Mouse (Mus musculus) heart, embryonic 14.5 days (tissue): Measurements from ENCODE around the gene Aars2. TPM values are rescaled to one million over a fixed set of nuclear protein-coding genes. Genes with fewer than 3 reads are reported as not detected.

ENCODE experiments used
- ATAC-seq: fragments of 200-750 bp; cut with Nextera tagmentation; 2 replicates; pipeline ENCODE4 v1.8.0; 2017; ENCODE audit warnings: low read depth, moderate TSS enrichment; ENCODE audit not compliant: insufficient number of reproducible peaks, insufficient read depth, low FRiP score
- H3K27ac ChIP-seq, 2 experiments: fragments of 200-500 bp in 1 of 2; fragments of 300-500 bp in 1 of 2; sonication (generic) in 1 of 2; replicated peaks in 1 of 2; 2 replicates each; pipeline ENCODE4 v1.5.1; 2012 to 2014; ENCODE audit warnings: low read depth in 2 of 2, low read length in 2 of 2, control low read depth in 1 of 2, mild to moderate bottlenecking in 1 of 2, mixed read lengths in 1 of 2; ENCODE audit not compliant: control insufficient read depth in 1 of 2, insufficient read depth in 1 of 2
- H3K27me3 ChIP-seq: fragments of 300-500 bp; sonication (generic); 2 replicates; pipeline ENCODE4 v1.6.1; 2014; ENCODE audit warnings: mild to moderate bottlenecking, low read length, control low read depth; ENCODE audit not compliant: control insufficient read depth, insufficient read depth
- H3K36me3 ChIP-seq: fragments of 300-500 bp; sonication (generic); 2 replicates; pipeline ENCODE4 v1.6.1; 2014; ENCODE audit warnings: mild to moderate bottlenecking, control low read depth, low read length, mixed read lengths; ENCODE audit not compliant: control insufficient read depth, insufficient read depth
- H3K4me1 ChIP-seq, 2 experiments: fragments of 200-500 bp in 1 of 2; fragments of 300-500 bp in 1 of 2; sonication (generic) in 1 of 2; 2 replicates each; pipeline ENCODE4 v1.6.1; 2012 to 2014; ENCODE audit warnings: low read length in 2 of 2, control low read depth in 1 of 2, mixed read lengths in 1 of 2; ENCODE audit not compliant: control insufficient read depth in 2 of 2, insufficient read depth in 2 of 2
- H3K4me2 ChIP-seq: fragments of 300-500 bp; sonication (generic); 2 replicates; pipeline ENCODE4 v1.6.1; 2014; ENCODE audit warnings: mild to moderate bottlenecking, low read length
- H3K4me3 ChIP-seq, 2 experiments: fragments of 200-500 bp in 1 of 2; fragments of 300-500 bp in 1 of 2; sonication (generic) in 1 of 2; 2 replicates each; pipeline ENCODE4 v1.5.1; 2012 to 2014; ENCODE audit warnings: low read length in 2 of 2, mild to moderate bottlenecking in 2 of 2, control low read depth in 1 of 2, low read depth in 1 of 2, moderate library complexity in 1 of 2; ENCODE audit not compliant: control insufficient read depth in 1 of 2, insufficient read depth in 1 of 2
- H3K9ac ChIP-seq: fragments of 300-500 bp; sonication (generic); 2 replicates; pipeline ENCODE4 v1.6.1; 2014; ENCODE audit warnings: mild to moderate bottlenecking, low read length
- H3K9me3 ChIP-seq: fragments of 300-500 bp; sonication (generic); 2 replicates; pipeline ENCODE4 v1.6.1; 2016; ENCODE audit warnings: low read length, control low read depth; ENCODE audit not compliant: control insufficient read depth
- WGBS: fragments of 180-500 bp; shearing (Covaris S2); extraction: QIAGEN DNeasy Blood & Tissue Kit; methylation state at CpG from one replicate; pipeline ENCODE4 v1.1.7; 2014; 5-methylcytosine and 5-hydroxymethylcytosine counted together
- polyA plus RNA-seq: library from polyadenylated mRNA; unstranded; fragments of >200 nt; fragmentation: Nextera tagmentation; extraction: Ambion mirVana; gene quantifications from 2 replicates; pipeline ENCODE4 v1.2.1, GENCODE M21; 2014

Gene Aars2
- polyA plus RNA-seq, 1 experiment from 2014 or later: 15.3 TPM

- Histone ChIP-seq H3K9ac (no peak overlapping the region), H3K9me3 (no peaks in the 10 kb centered on the region), H3K27me3 (peaks cover 26% of the 10 kb centered on the region), H3K4me3 (no peak overlapping the region), H3K4me2 (no peak overlapping the region), H3K4me1 (peaks cover 18 to 31% of the 10 kb centered on the region in 2 experiments), H3K27ac (no peak overlapping the region), H3K36me3 (peaks cover 6% of the 10 kb centered on the region; the same call in 1 of the 2 replicates)
- no peak for ATAC-seq
- WGBS: 77% methylated on average over 4 of the region's 4 CpGs
Measured at GRCm38 (mm10) chr17:45524961-45525360, 18.3 kb downstream of the Aars2 start.

GRCm38 (mm10) chr17:45526571-45526970 lies 19.9 kb downstream of the Aars2 start:
- no peaks in the 10 kb centered on the region for H3K36me3 ChIP-seq
- H3K4me1 ChIP-seq: peaks cover 15 to 24% of the 10 kb centered on the region in 2 experiments
- H3K27me3 ChIP-seq: peaks cover 41% of the 10 kb centered on the region
- no peaks in the 10 kb centered on the region for H3K9me3 ChIP-seq
- peak; percentile 30; the same call in 1 of the 2 replicates for ATAC-seq
- H3K4me3 ChIP-seq: no peak overlapping the region
- no peak overlapping the region for H3K27ac ChIP-seq
- H3K9ac ChIP-seq: no peak overlapping the region
- H3K4me2 ChIP-seq: 0 out of 2 replicates have a peak overlapping the region, but pooled peaks have one; percentile 21
- 19% methylated on average over 5 of the region's 5 CpGs for WGBS

- Histone ChIP-seq H3K4me1 (peaks cover 2 to 7% of the 10 kb centered on the region in 2 experiments; a peak in 3 of 4 replicates), H3K4me3 (no peak overlapping the region), H3K36me3 (no peaks in the 10 kb centered on the region), H3K27ac (no peak overlapping the region), H3K27me3 (peaks cover 59% of the 10 kb centered on the region), H3K9me3 (no peaks in the 10 kb centered on the region), H3K9ac (no peak overlapping the region), H3K4me2 (no peak overlapping the region)
- 40% methylated on average over 13 of the region's 13 CpGs for WGBS
- ATAC-seq: no peak
Measured at GRCm38 (mm10) chr17:45530346-45530782, 23.7 kb downstream of the Aars2 start.

- H3K27me3 ChIP-seq: peaks cover 77% of the 10 kb centered on the region
- H3K36me3 ChIP-seq: no peaks in the 10 kb centered on the region
- no peak for ATAC-seq
- H3K9ac ChIP-seq: no peak overlapping the region
- H3K4me1 ChIP-seq: no peaks in the 10 kb centered on the region
- no peak overlapping the region for H3K4me3 ChIP-seq
- H3K9me3 ChIP-seq: no peaks in the 10 kb centered on the region
- no peak overlapping the region for H3K27ac ChIP-seq
- WGBS: 45% methylated on average over 15 of the region's 15 CpGs
- H3K4me2 ChIP-seq: no peak overlapping the region
Measured at GRCm38 (mm10) chr17:45532896-45533295, 26.3 kb downstream of the Aars2 start.

- no peaks in the 10 kb centered on the region for H3K4me1 ChIP-seq
- no peaks in the 10 kb centered on the region for H3K9me3 ChIP-seq
- H3K27me3 ChIP-seq: peaks cover 85% of the 10 kb centered on the region
- no peak for ATAC-seq
- no peak overlapping the region for H3K9ac ChIP-seq
- no peak overlapping the region for H3K4me3 ChIP-seq
- H3K36me3 ChIP-seq: no peaks in the 10 kb centered on the region
- H3K4me2 ChIP-seq: no peak overlapping the region
- no peak overlapping the region for H3K27ac ChIP-seq
- WGBS: 15% methylated on average over 5 of the region's 5 CpGs
Measured at GRCm38 (mm10) chr17:45536264-45536663, 29.6 kb downstream of the Aars2 start.

- Histone ChIP-seq H3K27ac (no peak overlapping the region), H3K27me3 (peaks cover 89% of the 10 kb centered on the region), H3K36me3 (no peaks in the 10 kb centered on the region), H3K9me3 (no peaks in the 10 kb centered on the region), H3K4me3 (no peak overlapping the region), H3K4me1 (no peaks in the 10 kb centered on the region), H3K9ac (no peak overlapping the region), H3K4me2 (no peak overlapping the region)
- no peak for ATAC-seq
- WGBS: 50% methylated on average over 4 of the region's 4 CpGs
Measured at GRCm38 (mm10) chr17:45538394-45538793, 31.8 kb downstream of the Aars2 start.

- Histone ChIP-seq H3K9ac (no peak overlapping the region), H3K4me1 (peaks cover 0 to 5% of the 10 kb centered on the region in 2 experiments; a peak in 2 of 4 replicates), H3K4me2 (no peak overlapping the region), H3K27me3 (peaks cover 94% of the 10 kb centered on the region), H3K27ac (no peak overlapping the region), H3K36me3 (no peaks in the 10 kb centered on the region), H3K4me3 (no peak overlapping the region), H3K9me3 (no peaks in the 10 kb centered on the region)
- no peak for ATAC-seq
- 64% methylated on average over 21 of the region's 21 CpGs for WGBS
Measured at GRCm38 (mm10) chr17:45539664-45540063, 33.0 kb downstream of the Aars2 start.

- Histone ChIP-seq H3K4me3 (no peak overlapping the region), H3K27me3 (peaks cover 98% of the 10 kb centered on the region), H3K27ac (no peak overlapping the region), H3K4me1 (peaks cover 0 to 14% of the 10 kb centered on the region in 2 experiments; a peak in 3 of 4 replicates), H3K9me3 (no peaks in the 10 kb centered on the region), H3K9ac (no peak overlapping the region), H3K4me2 (no peak overlapping the region), H3K36me3 (no peaks in the 10 kb centered on the region)
- 16% methylated on average over 6 of the region's 6 CpGs for WGBS
- ATAC-seq: no peak
Measured at GRCm38 (mm10) chr17:45542129-45542528, 35.5 kb downstream of the Aars2 start.
